In the genomic region with DNA sequence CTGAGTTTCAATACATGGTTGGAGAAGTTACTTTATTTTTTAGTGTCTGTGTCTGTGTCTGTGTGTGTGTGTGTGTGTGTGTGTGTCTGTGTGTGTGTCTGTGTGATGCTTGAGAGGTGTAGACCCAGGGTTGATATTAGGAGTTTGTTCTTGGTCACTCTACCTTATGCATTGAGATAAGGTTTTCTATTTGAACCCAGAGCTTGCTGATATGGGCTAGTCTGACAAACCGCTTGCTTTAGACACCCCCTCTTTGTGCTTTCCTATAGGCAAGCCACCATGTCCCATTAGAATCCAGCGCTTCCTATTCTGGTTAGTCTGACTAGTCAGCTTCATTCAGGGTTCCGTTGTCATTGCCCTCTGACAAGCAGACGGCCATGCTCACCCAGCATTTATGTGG, we compare ENCODE assay signal across 23 mouse cellular contexts. TPM values are rescaled to one million over a fixed set of nuclear protein-coding genes. Genes with fewer than 3 reads are reported as not detected.
DNase-seq lines count a peak whose midpoint lies in the region; ATAC-seq lines count a peak whose summit lies in the region.
"Had no signal": no experiment of that assay in that cellular context is flagged by ENCODE, and none has a peak within 500 bp of the region (broad histone marks: within the 10 kb centered on the region; RNA-seq: fewer than 3 reads in every experiment).

No protein-coding gene starts in this region.

- H3K9me3 ChIP-seq in liver, embryonic 13.5 days (replicated peaks) = no peaks in the 10 kb centered on the region
- no peaks in the 10 kb centered on the region for H3K9me3 ChIP-seq in liver, embryonic 11.5 days (ENCODE audit: control insufficient read depth, low read length)
- H3K9me3 ChIP-seq in midbrain, embryonic 11.5 days (ENCODE audit: control insufficient read depth, low read length) = no peaks in the 10 kb centered on the region
- no peaks in the 10 kb centered on the region for H3K9me3 ChIP-seq in midbrain, embryonic 16.5 days (replicated peaks; ENCODE audit: control insufficient read depth, low read length, poor library complexity, severe bottlenecking)
- H3K9me3 ChIP-seq in liver, embryonic 16.5 days (replicated peaks; ENCODE audit: control insufficient read depth, low read length) = no peaks in the 10 kb centered on the region
- H3K9me3 ChIP-seq: embryonic facial prominence, embryonic 10.5 days; embryonic facial prominence, embryonic 12.5 days; forebrain, embryonic 10.5 days; forebrain, embryonic 12.5 days; G1E had no signal

- H3K4me1 ChIP-seq in liver, embryonic 13.5 days (replicated peaks) = peaks cover 9% of the 10 kb centered on the region
- H3K4me1 ChIP-seq in liver, embryonic 11.5 days (replicated peaks; ENCODE audit: control insufficient read depth, insufficient read depth, low read length) = no peaks in the 10 kb centered on the region
- no peaks in the 10 kb centered on the region for H3K4me1 ChIP-seq in midbrain, embryonic 11.5 days (ENCODE audit: control insufficient read depth, insufficient read depth, low read length)
- no peaks in the 10 kb centered on the region for H3K4me1 ChIP-seq in midbrain, embryonic 16.5 days (ENCODE audit: control insufficient read depth, insufficient read depth, low read length)
- H3K4me1 ChIP-seq in liver, embryonic 16.5 days (ENCODE audit: control insufficient read depth, low read depth, low read length) = no peaks in the 10 kb centered on the region
- H3K4me1 ChIP-seq: embryonic facial prominence, embryonic 10.5 days; embryonic facial prominence, embryonic 12.5 days; forebrain, embryonic 10.5 days; forebrain, embryonic 12.5 days had no signal

- no peak overlapping the region for H3K27ac ChIP-seq in liver, embryonic 13.5 days
- no peak overlapping the region for H3K27ac ChIP-seq in liver, embryonic 11.5 days (ENCODE audit: low read depth, low read length)
- H3K27ac ChIP-seq in midbrain, embryonic 11.5 days (ENCODE audit: low read depth, low read length) = no peak overlapping the region
- H3K27ac ChIP-seq in midbrain, embryonic 16.5 days (ENCODE audit: low read length) = no peak overlapping the region
- no peak overlapping the region for H3K27ac ChIP-seq in liver, embryonic 16.5 days (ENCODE audit: low read length)
- H3K27ac ChIP-seq: embryonic facial prominence, embryonic 10.5 days; embryonic facial prominence, embryonic 12.5 days; forebrain, embryonic 10.5 days; forebrain, embryonic 12.5 days had no signal

- no peak overlapping the region for H3K4me2 ChIP-seq in liver, embryonic 13.5 days
- no peak overlapping the region for H3K4me2 ChIP-seq in liver, embryonic 11.5 days
- no peak overlapping the region for H3K4me2 ChIP-seq in midbrain, embryonic 11.5 days
- H3K4me2 ChIP-seq in midbrain, embryonic 16.5 days (ENCODE audit: low read length) = no peak overlapping the region
- H3K4me2 ChIP-seq in liver, embryonic 16.5 days (ENCODE audit: low read depth, low read length) = no peak overlapping the region
- H3K4me2 ChIP-seq: embryonic facial prominence, embryonic 12.5 days; forebrain, embryonic 12.5 days had no signal

- H3K36me3 ChIP-seq in liver, embryonic 13.5 days = no peaks in the 10 kb centered on the region
- H3K36me3 ChIP-seq in liver, embryonic 11.5 days (ENCODE audit: control insufficient read depth, insufficient read depth, low read length) = no peaks in the 10 kb centered on the region
- no peaks in the 10 kb centered on the region for H3K36me3 ChIP-seq in midbrain, embryonic 11.5 days (ENCODE audit: control insufficient read depth, insufficient read depth, low read length)
- H3K36me3 ChIP-seq in midbrain, embryonic 16.5 days (ENCODE audit: control insufficient read depth, insufficient read depth, low read length) = no peaks in the 10 kb centered on the region
- no peaks in the 10 kb centered on the region for H3K36me3 ChIP-seq in liver, embryonic 16.5 days (ENCODE audit: control insufficient read depth, insufficient read depth)
- H3K36me3 ChIP-seq: embryonic facial prominence, embryonic 10.5 days; embryonic facial prominence, embryonic 12.5 days; forebrain, embryonic 10.5 days; forebrain, embryonic 12.5 days; G1E had no signal

- H3K27me3 ChIP-seq in liver, embryonic 13.5 days = no peaks in the 10 kb centered on the region
- no peaks in the 10 kb centered on the region for H3K27me3 ChIP-seq in liver, embryonic 11.5 days (replicated peaks; ENCODE audit: control insufficient read depth, insufficient read depth, low read length)
- no peaks in the 10 kb centered on the region for H3K27me3 ChIP-seq in midbrain, embryonic 11.5 days (ENCODE audit: control insufficient read depth, insufficient read depth, low read length)
- H3K27me3 ChIP-seq in midbrain, embryonic 16.5 days (ENCODE audit: control insufficient read depth, insufficient read depth, low read depth, low read length) = no peaks in the 10 kb centered on the region
- no peaks in the 10 kb centered on the region for H3K27me3 ChIP-seq in liver, embryonic 16.5 days (ENCODE audit: control insufficient read depth, insufficient read depth, low read depth, low read length)
- H3K27me3 ChIP-seq: embryonic facial prominence, embryonic 12.5 days; forebrain, embryonic 12.5 days; Patski had no signal

- peak; percentile 50 for ATAC-seq in liver, embryonic 13.5 days (ENCODE audit: low read depth)
- ATAC-seq in liver, embryonic 11.5 days (replicated peaks; ENCODE audit: low FRiP score) = no peak; the same call in 1 of the 2 replicates
- ATAC-seq in midbrain, embryonic 11.5 days (ENCODE audit: low FRiP score) = no peak
- no peak for ATAC-seq in midbrain, embryonic 16.5 days
- 0 out of 2 replicates have a peak, but pooled peaks have one; percentile 43 for ATAC-seq in liver, embryonic 16.5 days (ENCODE audit: low read depth)
- ATAC-seq in erythroid progenitor cell, adult 5-6 weeks (replicated peaks; ENCODE audit: low FRiP score, poor library complexity, severe bottlenecking) = no peak
- ATAC-seq: activated CD4-positive, CD25-positive, alpha-beta regulatory T cell, adult 4 months; forebrain, embryonic 14.5 days; forebrain, embryonic 16.5 days; Patski had no signal

- no peak overlapping the region for H3K4me3 ChIP-seq in liver, embryonic 13.5 days (replicated peaks)
- H3K4me3 ChIP-seq in liver, embryonic 11.5 days (ENCODE audit: low read depth, low read length) = no peak overlapping the region
- no peak overlapping the region for H3K4me3 ChIP-seq in midbrain, embryonic 11.5 days (ENCODE audit: low read depth, low read length)
- no peak overlapping the region for H3K4me3 ChIP-seq in midbrain, embryonic 16.5 days (ENCODE audit: low read depth, low read length)
- H3K4me3 ChIP-seq in liver, embryonic 16.5 days (ENCODE audit: low read depth, low read length) = no peak overlapping the region
- H3K4me3 ChIP-seq: embryonic facial prominence, embryonic 10.5 days; embryonic facial prominence, embryonic 12.5 days; forebrain, embryonic 10.5 days; forebrain, embryonic 12.5 days had no signal

- WGBS in liver, embryonic 13.5 days (ENCODE audit: insufficient replicate concordance) = 64% methylated on average over 4 of the region's 4 CpGs
- WGBS in liver, embryonic 11.5 days = 77% methylated on average over 4 of the region's 4 CpGs
- 90% methylated on average over 4 of the region's 4 CpGs for WGBS in midbrain, embryonic 11.5 days
- 93% methylated on average over 4 of the region's 4 CpGs for WGBS in midbrain, embryonic 16.5 days
- WGBS in liver, embryonic 16.5 days (ENCODE audit: insufficient replicate concordance) = 61% methylated on average over 4 of the region's 4 CpGs

- H3K9ac ChIP-seq in liver, embryonic 13.5 days = no peak overlapping the region
- no peak overlapping the region for H3K9ac ChIP-seq in liver, embryonic 11.5 days (ENCODE audit: low read depth, low read length)
- H3K9ac ChIP-seq in midbrain, embryonic 11.5 days (ENCODE audit: low read length) = no peak overlapping the region
- H3K9ac ChIP-seq in midbrain, embryonic 16.5 days (ENCODE audit: low read depth, low read length) = no peak overlapping the region
- no peak overlapping the region for H3K9ac ChIP-seq in liver, embryonic 16.5 days (ENCODE audit: low read depth, low read length)
- H3K9ac ChIP-seq: embryonic facial prominence, embryonic 12.5 days; forebrain, embryonic 12.5 days had no signal

- DNase-seq in liver, embryonic 13.5 days = no peak
- DNase-seq in liver, embryonic 11.5 days (ENCODE audit: low spot score) = no peak
- DNase-seq in midbrain, embryonic 11.5 days (ENCODE audit: low spot score, missing footprints) = peak; percentile 65
- DNase-seq: adrenal gland, adult 8-10 months; adrenal gland, postnatal 14 days; adrenal gland, postnatal 36 days; cerebellum, adult 11-12 months; cerebellum, adult 2 months; cerebellum, adult 9-10 months; cerebellum, postnatal 10 days; cerebellum, postnatal 25 days had no signal

RNA-seq across cellular contexts. Expression of a gene that starts 39.2 kb away (rescaled TPM):
- polyA plus RNA-seq in liver, embryonic 13.5 days (2015; fragmentation: Nextera tagmentation; extraction: Ambion mirVana) = 1.3 and 1.5 TPM in 2 replicates
- 7.3 and 9.0 TPM in 2 replicates for polyA plus RNA-seq in liver, embryonic 11.5 days (2014; fragmentation: Nextera tagmentation; extraction: Ambion mirVana)
- 33.5 and 39.5 TPM in 2 replicates for polyA plus RNA-seq in midbrain, embryonic 11.5 days (2014; fragmentation: Nextera tagmentation; extraction: Ambion mirVana)
- polyA plus RNA-seq in midbrain, embryonic 16.5 days (2015; fragmentation: Nextera tagmentation; extraction: Ambion mirVana) = 106 and 142 TPM in 2 replicates
- 0.18 and 0.47 TPM in 2 replicates for polyA plus RNA-seq in liver, embryonic 16.5 days (2015; fragmentation: Nextera tagmentation; extraction: Ambion mirVana)
- 6.5 and 19.7 TPM in 2 replicates for total RNA-seq in erythroid progenitor cell, adult 5-6 weeks (2015; ENCODE audit: low replicate concordance)
- total RNA-seq in erythroid progenitor cell, adult 5-6 weeks (2017; ENCODE audit: low replicate concordance) = 1.7 and 2.6 TPM in 2 replicates
- polyA plus RNA-seq: G1E had no signal

Comparison
In these comparisons a context has a peak if more than half of its experiments do, and no peak if none do; other contexts are left out.
1. ATAC-seq: peak in liver, embryonic 13.5 days (single experiment) and liver, embryonic 16.5 days (single experiment); none in liver, embryonic 11.5 days (single experiment), midbrain, embryonic 11.5 days (single experiment), midbrain, embryonic 16.5 days (single experiment) and erythroid progenitor cell, adult 5-6 weeks (single experiment).